Mouse (Mus musculus) hindbrain, embryonic 13.5 days (tissue): Measurements from ENCODE around the gene Ctns. TPM values are rescaled to one million over a fixed set of nuclear protein-coding genes. Genes with fewer than 3 reads are reported as not detected.

Source experiments
- ATAC-seq: fragments of 200-750 bp; cut with Nextera tagmentation; 2 replicates; pipeline ENCODE4 v1.8.0; 2017; ENCODE audit warnings: moderate TSS enrichment; ENCODE audit not compliant: low FRiP score
- H3K27ac ChIP-seq: fragments of 300-500 bp; sonication (generic); 2 replicates; pipeline ENCODE4 v1.5.1; 2015; ENCODE audit warnings: inconsistent platforms, mild to moderate bottlenecking, moderate library complexity
- H3K27me3 ChIP-seq: fragments of 300-500 bp; sonication (generic); 2 replicates; pipeline ENCODE4 v1.6.1; 2015; ENCODE audit warnings: mild to moderate bottlenecking, inconsistent platforms
- H3K36me3 ChIP-seq: fragments of 300-500 bp; sonication (generic); 2 replicates; pipeline ENCODE4 v1.6.1; 2015; ENCODE audit warnings: mild to moderate bottlenecking, inconsistent platforms
- H3K4me1 ChIP-seq: fragments of 300-500 bp; sonication (generic); replicated peaks from 2 replicates; pipeline ENCODE4 v1.6.1; 2015; ENCODE audit warnings: inconsistent platforms
- H3K4me2 ChIP-seq: fragments of 300-500 bp; sonication (generic); 2 replicates; pipeline ENCODE4 v1.6.1; 2015; ENCODE audit warnings: inconsistent platforms, mild to moderate bottlenecking, moderate library complexity
- H3K4me3 ChIP-seq: fragments of 300-500 bp; sonication (generic); 2 replicates; pipeline ENCODE4 v1.5.1; 2015; ENCODE audit warnings: mild to moderate bottlenecking, inconsistent platforms
- H3K9ac ChIP-seq: fragments of 300-500 bp; sonication (generic); 2 replicates; pipeline ENCODE4 v1.6.1; 2015; ENCODE audit warnings: mild to moderate bottlenecking, inconsistent platforms
- H3K9me3 ChIP-seq: fragments of 300-500 bp; sonication (generic); 2 replicates; pipeline ENCODE4 v1.6.1; 2016; ENCODE audit warnings: inconsistent platforms
- WGBS: fragments of 180-500 bp; shearing (Covaris S2); methylation state at CpG from one replicate; pipeline ENCODE4 v1.1.7; 2015; 5-methylcytosine and 5-hydroxymethylcytosine counted together
- polyA plus RNA-seq: library from polyadenylated mRNA; unstranded; fragments of >200 nt; fragmentation: Nextera tagmentation; extraction: Ambion mirVana; gene quantifications from 2 replicates; pipeline ENCODE4 v1.2.1, GENCODE M21; 2015

Ctns gene
- polyA plus RNA-seq, 1 experiment from 2014 or later: 22.8 TPM

DNA sequence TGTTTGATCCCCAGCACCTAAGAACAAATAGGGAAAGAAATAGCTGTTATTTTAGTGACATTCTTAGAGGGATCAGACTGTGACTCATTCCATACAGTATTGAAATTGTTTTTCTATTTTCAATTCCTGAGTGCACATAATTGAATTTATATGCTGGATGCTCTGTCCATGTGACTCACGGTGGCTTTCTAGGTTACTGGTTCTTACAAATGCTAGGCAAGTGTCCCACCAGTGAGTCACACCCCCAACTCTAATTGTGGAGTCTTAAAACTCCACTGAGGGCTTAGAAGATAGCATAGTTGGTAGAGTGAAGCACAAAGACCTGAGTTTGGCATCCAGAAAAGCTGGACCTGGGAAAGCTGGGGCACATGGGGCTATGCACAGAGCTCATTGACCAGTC is 21.8 kb upstream of the Ctns start:
- ATAC-seq: no peak
- no peaks in the 10 kb centered on the region for H3K9me3 ChIP-seq

DNA sequence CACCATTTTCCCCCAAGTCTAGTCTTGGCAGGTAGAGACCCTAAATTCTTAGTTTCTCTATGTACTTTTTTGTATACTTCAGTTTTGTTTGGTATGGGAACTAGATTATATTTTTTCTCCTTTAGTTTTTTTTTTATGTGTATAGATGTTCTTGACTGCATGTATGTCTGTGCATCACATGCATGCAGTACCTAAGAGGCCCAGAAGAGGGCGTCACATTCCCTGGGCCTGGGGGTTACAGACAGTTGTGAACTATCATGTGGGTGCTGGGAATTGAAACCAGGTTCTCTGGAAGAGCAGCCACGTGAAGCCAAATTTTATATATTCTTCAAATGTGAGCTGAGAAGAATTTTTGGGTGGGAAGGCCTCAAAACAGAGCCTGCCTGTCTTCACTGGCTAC is 20.8 kb upstream of the Ctns start:
- no peaks in the 10 kb centered on the region for H3K4me1 ChIP-seq
- H3K27ac ChIP-seq: no peak overlapping the region
- H3K36me3 ChIP-seq: no peaks in the 10 kb centered on the region
- no peaks in the 10 kb centered on the region for H3K9me3 ChIP-seq
- no peak overlapping the region for H3K9ac ChIP-seq
- no peak for ATAC-seq
- H3K4me2 ChIP-seq: no peak overlapping the region
- H3K4me3 ChIP-seq: no peak overlapping the region
- 57% methylated on average over 2 of the region's 2 CpGs for WGBS
- H3K27me3 ChIP-seq: 0 out of 2 replicates have a peak, but pooled peaks cover 5% of the 10 kb centered on the region

More for the DNA sequence above, 21.8 kb upstream of the Ctns start:
- WGBS: 94% methylated on average over 1 of the region's 1 CpGs
- Histone ChIP-seq H3K27ac (no peak overlapping the region), H3K27me3 (no peaks in the 10 kb centered on the region), H3K4me2 (no peak overlapping the region), H3K36me3 (no peaks in the 10 kb centered on the region), H3K4me1 (no peaks in the 10 kb centered on the region), H3K9ac (no peak overlapping the region), H3K4me3 (no peak overlapping the region)

DNA sequence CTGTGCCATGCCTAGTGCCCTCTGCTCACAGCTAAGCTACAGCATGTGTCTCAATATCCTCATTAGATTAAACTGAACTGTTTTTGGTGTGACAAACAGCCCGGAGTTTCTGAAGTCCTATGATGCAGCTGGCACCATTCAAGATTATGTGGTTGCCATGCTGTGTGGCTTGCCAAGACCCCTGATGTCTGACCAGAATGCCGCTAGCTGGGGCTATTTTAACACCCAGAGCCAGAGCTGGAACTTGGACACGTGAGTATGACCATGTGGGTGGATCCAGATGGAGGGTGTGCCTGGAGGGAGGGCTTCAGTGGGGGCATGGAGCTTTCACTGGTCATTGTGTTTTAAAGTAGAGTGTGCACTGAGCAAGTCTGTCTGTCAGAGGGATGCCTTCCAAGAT is 15.1 kb upstream of the Ctns start:
- H3K27ac ChIP-seq: no peak overlapping the region
- WGBS: 79% methylated on average over 3 of the region's 3 CpGs
- no peak overlapping the region for H3K4me3 ChIP-seq
- H3K4me2 ChIP-seq: no peak overlapping the region
- H3K36me3 ChIP-seq: no peaks in the 10 kb centered on the region
- 0 out of 2 replicates have a peak, but pooled peaks cover 5% of the 10 kb centered on the region for H3K27me3 ChIP-seq
- no peak for ATAC-seq
- H3K9ac ChIP-seq: no peak overlapping the region
- no peaks in the 10 kb centered on the region for H3K9me3 ChIP-seq
- H3K4me1 ChIP-seq: no peaks in the 10 kb centered on the region

DNA sequence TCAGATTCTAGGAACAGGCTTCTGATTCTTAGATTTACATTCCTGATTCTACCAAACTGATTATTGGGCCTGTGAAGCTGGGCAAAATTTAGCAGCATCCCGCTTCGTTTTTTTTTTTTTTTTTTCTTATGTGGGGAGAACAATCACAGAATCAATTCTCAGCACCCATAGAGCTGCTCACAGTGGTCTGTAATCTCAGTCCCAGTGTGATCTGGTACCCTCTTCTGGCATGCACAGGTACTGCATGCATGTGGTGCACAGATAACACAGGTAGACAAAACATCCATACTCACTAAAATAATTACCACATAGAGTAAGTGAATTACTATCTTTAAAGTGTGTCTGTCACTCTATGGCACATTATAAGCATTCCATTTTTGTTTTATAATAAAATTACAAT is 8.8 kb upstream of the Ctns start:
- Histone ChIP-seq H3K4me2 (no peak overlapping the region), H3K9ac (no peak overlapping the region), H3K27ac (no peak overlapping the region), H3K27me3 (no peaks in the 10 kb centered on the region), H3K9me3 (no peaks in the 10 kb centered on the region), H3K4me3 (no peak overlapping the region), H3K36me3 (no peaks in the 10 kb centered on the region), H3K4me1 (no peaks in the 10 kb centered on the region)
- WGBS: 71% methylated on average over 2 of the region's 2 CpGs
- no peak for ATAC-seq

DNA sequence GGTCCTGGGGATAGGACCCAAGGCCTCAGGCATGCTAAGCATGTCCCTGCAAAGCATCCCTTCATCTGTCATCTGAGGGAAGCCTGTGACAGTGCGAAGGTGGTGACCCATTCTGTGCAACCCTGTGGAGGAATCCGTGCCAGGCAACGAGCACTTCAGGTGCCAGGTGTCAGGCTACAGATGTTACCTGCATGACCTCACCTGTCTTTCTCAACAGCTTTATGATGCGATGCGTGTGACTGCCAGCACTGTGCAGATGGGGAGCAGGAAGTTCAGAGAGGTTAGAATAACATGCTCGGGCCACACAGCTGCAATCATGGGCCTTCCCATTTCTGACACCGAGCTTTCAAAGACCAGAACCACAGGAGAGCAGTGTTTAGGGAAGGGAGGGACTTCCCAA is 6.4 kb upstream of the Ctns start:
- Histone ChIP-seq H3K4me1 (no peaks in the 10 kb centered on the region), H3K27me3 (no peaks in the 10 kb centered on the region), H3K9ac (no peak overlapping the region), H3K36me3 (no peaks in the 10 kb centered on the region), H3K27ac (no peak overlapping the region), H3K4me2 (no peak overlapping the region), H3K4me3 (no peak overlapping the region), H3K9me3 (no peaks in the 10 kb centered on the region)
- 75% methylated on average over 7 of the region's 7 CpGs for WGBS
- ATAC-seq: no peak

DNA sequence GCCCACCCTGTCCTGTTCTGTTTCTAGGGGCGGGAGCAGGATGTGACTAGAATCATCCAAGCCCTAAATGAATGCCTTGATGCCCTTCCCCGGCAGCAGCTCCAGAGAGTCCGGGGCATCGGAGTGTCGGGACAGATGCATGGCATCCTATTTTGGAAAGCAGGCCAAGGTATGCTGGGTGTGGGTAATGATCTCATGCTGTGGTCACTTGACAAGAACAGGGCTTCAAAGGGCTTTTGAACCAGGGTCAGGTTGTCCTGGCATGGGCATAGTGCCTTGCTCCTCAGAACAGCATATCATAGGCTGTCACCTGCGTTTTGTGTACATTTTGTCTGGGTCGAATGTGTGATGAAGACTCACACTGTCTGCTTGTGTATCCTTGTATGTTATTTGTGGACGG is 5.1 kb upstream of the Ctns start:
- no peak for ATAC-seq
- H3K27me3 ChIP-seq: no peaks in the 10 kb centered on the region
- no peak overlapping the region for H3K9ac ChIP-seq
- H3K4me1 ChIP-seq: peaks cover 6% of the 10 kb centered on the region
- 87% methylated on average over 8 of the region's 8 CpGs for WGBS
- H3K4me3 ChIP-seq: no peak overlapping the region
- no peaks in the 10 kb centered on the region for H3K36me3 ChIP-seq
- H3K9me3 ChIP-seq: no peaks in the 10 kb centered on the region
- no peak overlapping the region for H3K27ac ChIP-seq
- no peak overlapping the region for H3K4me2 ChIP-seq

DNA sequence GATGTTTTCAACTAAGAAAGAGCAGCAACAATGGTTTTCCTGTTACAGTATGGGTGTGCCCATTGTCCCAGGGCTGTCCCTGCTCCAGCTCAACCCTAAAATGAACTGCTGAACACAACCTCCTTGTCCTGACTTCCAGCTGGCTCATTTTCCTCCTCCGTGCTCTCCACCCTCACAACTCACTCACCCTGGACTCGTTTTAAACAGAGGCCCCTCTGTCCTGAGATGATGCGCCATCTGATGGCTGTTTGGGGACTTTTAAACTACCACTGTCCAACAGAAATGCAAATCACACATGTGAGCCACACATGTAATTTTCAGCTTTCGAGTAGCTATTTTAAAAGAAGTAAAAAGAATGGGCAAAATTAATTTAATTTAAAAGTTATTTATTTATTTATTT is 2.8 kb upstream of the Ctns start:
- Histone ChIP-seq H3K4me1 (peaks cover 26% of the 10 kb centered on the region), H3K9ac (no peak overlapping the region), H3K36me3 (no peaks in the 10 kb centered on the region), H3K27me3 (no peaks in the 10 kb centered on the region), H3K9me3 (no peaks in the 10 kb centered on the region), H3K27ac (no peak overlapping the region), H3K4me3 (no peak overlapping the region), H3K4me2 (no peak overlapping the region)
- no peak for ATAC-seq
- WGBS: 39% methylated on average over 4 of the region's 4 CpGs

DNA sequence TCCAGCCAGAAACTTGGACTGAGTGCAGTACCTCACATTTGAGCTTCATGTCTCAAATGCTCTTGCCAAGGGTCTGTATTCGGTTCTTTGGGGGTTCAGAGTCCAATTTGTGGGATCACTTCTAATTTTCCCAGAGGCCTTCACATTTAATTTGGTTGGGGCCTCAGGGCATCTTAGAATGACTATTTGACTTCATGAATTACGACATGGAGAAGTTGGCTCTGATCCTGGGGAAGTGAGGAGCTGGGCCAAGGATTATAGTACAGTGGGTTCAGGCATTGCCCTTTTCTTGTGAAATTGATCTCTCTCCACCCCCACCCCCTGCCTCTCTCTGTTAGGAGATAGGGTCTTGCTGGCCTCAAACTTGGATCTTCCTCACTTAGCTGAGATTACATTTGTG is 2.2 kb upstream of the Ctns start:
- Histone ChIP-seq H3K27me3 (no peaks in the 10 kb centered on the region), H3K36me3 (peaks cover 2% of the 10 kb centered on the region; the same call in 1 of the 2 replicates), H3K9ac (no peak overlapping the region), H3K27ac (no peak overlapping the region), H3K4me3 (no peak overlapping the region), H3K4me1 (peaks cover 27% of the 10 kb centered on the region), H3K9me3 (no peaks in the 10 kb centered on the region), H3K4me2 (no peak overlapping the region)
- WGBS: 76% methylated on average over 2 of the region's 2 CpGs
- ATAC-seq: no peak

DNA sequence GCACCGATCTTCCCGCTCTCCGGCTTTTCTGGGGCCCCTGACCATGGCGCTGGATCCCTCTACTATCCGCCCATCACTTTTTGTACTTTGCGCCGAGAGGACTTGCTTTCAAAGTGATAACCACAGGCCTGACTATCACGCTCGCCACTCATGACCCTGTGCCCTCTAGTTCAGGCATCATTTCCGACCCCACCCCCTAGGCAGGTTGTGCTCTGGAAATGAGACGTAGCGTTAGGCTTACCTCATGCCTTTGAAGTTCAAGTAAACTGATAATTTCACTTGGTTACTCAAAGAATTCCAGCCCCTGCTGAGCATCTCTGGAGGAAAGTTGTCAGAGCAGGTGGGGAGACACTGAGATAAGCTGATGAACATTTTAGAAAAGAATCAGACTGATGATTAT is 1.0 kb upstream of the Ctns start:
- WGBS: 5% methylated on average over 12 of the region's 12 CpGs
- no peaks in the 10 kb centered on the region for H3K27me3 ChIP-seq
- peak overlapping the region; percentile 88 for H3K9ac ChIP-seq
- H3K27ac ChIP-seq: peak overlapping the region; percentile 52; the same call in 1 of the 2 replicates
- peak overlapping the region; percentile 79 for H3K4me3 ChIP-seq
- H3K4me2 ChIP-seq: peak overlapping the region; percentile 83
- H3K4me1 ChIP-seq: peaks cover 27% of the 10 kb centered on the region
- ATAC-seq: no peak
- H3K36me3 ChIP-seq: peaks cover 13% of the 10 kb centered on the region
- no peaks in the 10 kb centered on the region for H3K9me3 ChIP-seq

DNA sequence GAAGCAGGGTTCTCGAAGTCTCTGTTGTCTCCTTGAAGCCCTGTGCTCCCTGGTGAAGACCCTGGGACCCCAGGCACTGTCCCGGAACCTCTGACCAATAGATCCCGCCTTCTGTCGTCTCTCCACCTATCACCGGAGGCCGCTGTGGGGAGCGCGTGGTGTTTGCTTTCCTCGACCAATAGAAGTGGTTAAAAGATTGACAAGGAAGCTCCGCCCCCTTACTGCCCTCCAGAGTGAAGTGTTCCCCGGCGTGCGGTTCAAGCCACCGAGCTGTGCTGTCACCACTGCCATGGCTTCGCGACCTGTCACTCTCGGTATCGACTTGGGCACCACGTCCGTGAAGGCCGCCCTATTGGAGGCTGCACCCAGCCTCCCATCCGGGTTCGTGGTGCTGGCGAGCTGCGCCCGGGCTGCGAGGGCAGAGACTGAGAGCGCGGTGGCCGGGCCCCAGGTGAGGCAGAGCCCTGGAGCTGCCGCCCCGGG is 429 bp upstream of the Ctns start, which contains the start of gene Shpk:
Gene Shpk (plus strand): TSS at position 231 of the 483 bp plus-strand sequence.
- Histone ChIP-seq H3K4me3 (peak within 1 kb of the TSS; percentile 79), H3K9me3 (no peaks in the 10 kb centered on the region), H3K9ac (peak within 1 kb of the TSS; percentile 88), H3K4me1 (peaks cover 27% of the 10 kb centered on the region), H3K4me2 (peak within 1 kb of the TSS; percentile 83), H3K27ac (peak within 1 kb of the TSS; percentile 76), H3K27me3 (no peaks in the 10 kb centered on the region), H3K36me3 (peaks cover 13% of the 10 kb centered on the region)
- under 1% methylated on average over 32 of the region's 32 CpGs for WGBS
- ATAC-seq: peak; percentile 98

DNA sequence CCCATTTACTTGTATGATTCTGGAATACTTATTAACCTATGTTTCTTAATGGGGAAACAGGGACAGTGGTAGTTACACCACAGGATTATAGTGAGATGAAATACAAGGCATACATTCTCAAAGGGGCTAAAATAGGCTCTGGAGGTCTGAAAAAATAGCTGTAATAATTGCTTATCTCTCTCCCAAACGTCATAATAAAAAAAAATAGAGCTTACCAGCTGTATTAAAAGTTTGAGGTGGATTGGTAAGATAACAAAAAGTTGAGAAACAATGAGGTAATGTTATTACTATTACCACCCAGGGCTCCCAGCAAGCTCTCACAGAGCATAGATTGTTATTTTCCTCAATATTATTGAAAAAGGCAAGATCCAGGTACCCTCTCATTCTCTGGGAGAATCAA is 652 bp downstream of the Ctns start:
- peaks cover 13% of the 10 kb centered on the region for H3K36me3 ChIP-seq
- ATAC-seq: no peak
- peaks cover 27% of the 10 kb centered on the region for H3K4me1 ChIP-seq
- no peaks in the 10 kb centered on the region for H3K27me3 ChIP-seq
- WGBS: 6% methylated on average over 1 of the region's 1 CpGs
- H3K4me2 ChIP-seq: peak overlapping the region; percentile 83
- no peak overlapping the region for H3K27ac ChIP-seq
- peak overlapping the region; percentile 79 for H3K4me3 ChIP-seq
- H3K9me3 ChIP-seq: no peaks in the 10 kb centered on the region
- H3K9ac ChIP-seq: peak overlapping the region; percentile 88

DNA sequence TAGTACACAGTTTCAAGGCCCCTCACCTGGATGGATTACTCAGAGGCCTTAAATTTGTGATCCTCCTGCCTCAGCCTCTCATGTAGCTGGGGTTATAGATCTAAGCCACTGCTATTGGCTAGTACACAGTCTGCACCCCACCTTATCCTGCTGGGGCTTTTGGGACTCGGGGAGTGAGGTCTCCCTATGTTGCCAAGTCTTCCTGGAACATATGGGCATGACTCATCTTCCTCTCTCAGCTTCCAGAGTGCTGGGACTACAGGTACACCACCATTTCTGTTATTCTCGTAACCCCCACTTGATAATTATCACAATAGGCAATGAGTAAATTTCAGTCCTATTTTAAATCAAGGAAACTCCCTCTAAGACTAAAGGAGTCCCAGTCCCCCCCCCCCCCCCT is 4.4 kb downstream of the Ctns start:
- 77% methylated on average over 2 of the region's 2 CpGs for WGBS
- Histone ChIP-seq H3K27me3 (no peaks in the 10 kb centered on the region), H3K36me3 (peaks cover 48% of the 10 kb centered on the region), H3K9me3 (no peaks in the 10 kb centered on the region), H3K4me3 (no peak overlapping the region), H3K27ac (no peak overlapping the region), H3K9ac (no peak overlapping the region), H3K4me2 (no peak overlapping the region), H3K4me1 (peaks cover 21% of the 10 kb centered on the region)
- ATAC-seq: no peak

DNA sequence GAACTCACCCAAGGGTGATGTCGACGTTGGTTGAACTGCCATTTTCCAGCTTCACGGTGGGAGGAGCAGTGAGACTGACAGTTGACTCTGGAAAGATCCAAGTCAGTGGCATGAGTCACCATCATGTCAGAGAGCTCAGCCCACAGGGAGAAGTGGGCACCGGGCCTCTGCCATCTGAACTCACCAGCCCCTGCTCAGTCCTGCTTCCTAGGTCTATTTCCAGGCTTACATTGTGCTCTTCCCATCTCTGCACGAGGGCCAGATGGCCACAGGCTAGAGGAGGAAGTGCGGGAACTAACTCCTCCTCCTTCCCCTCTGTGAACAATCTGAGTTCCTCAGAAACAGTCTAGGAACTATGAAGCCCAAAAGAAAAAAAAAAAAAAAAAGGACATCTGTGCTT is 5.8 kb downstream of the Ctns start:
- H3K36me3 ChIP-seq: peaks cover 61% of the 10 kb centered on the region
- H3K9ac ChIP-seq: no peak overlapping the region
- no peak for ATAC-seq
- no peak overlapping the region for H3K27ac ChIP-seq
- no peak overlapping the region for H3K4me3 ChIP-seq
- peaks cover 15% of the 10 kb centered on the region for H3K4me1 ChIP-seq
- no peaks in the 10 kb centered on the region for H3K9me3 ChIP-seq
- WGBS: 88% methylated on average over 6 of the region's 6 CpGs
- H3K27me3 ChIP-seq: no peaks in the 10 kb centered on the region
- H3K4me2 ChIP-seq: no peak overlapping the region
